Mouse (Mus musculus) hindbrain, embryonic 16.5 days (tissue): ENCODE data around the gene Qpctl. TPM values are rescaled to one million over a fixed set of nuclear protein-coding genes. Genes with fewer than 3 reads are reported as not detected.
A peak's percentile ranks its signal among the peaks of the same experiment; 100 is the strongest.

Experiments
- ATAC-seq: fragments of 200-750 bp; cut with Nextera tagmentation; 2 replicates; pipeline ENCODE4 v1.8.0; 2017; ENCODE audit warnings: moderate TSS enrichment, moderate library complexity
- H3K27ac ChIP-seq: fragments of 300-500 bp; sonication (generic); 2 replicates; pipeline ENCODE4 v1.5.1; 2014; ENCODE audit warnings: low read depth, mild to moderate bottlenecking, control low read depth, low read length, moderate library complexity
- H3K27me3 ChIP-seq: fragments of 300-500 bp; sonication (generic); replicated peaks from 2 replicates; pipeline ENCODE4 v1.6.1; 2014; ENCODE audit warnings: low read length; ENCODE audit not compliant: control insufficient read depth, insufficient read depth
- H3K36me3 ChIP-seq: fragments of 300-500 bp; sonication (generic); 2 replicates; pipeline ENCODE4 v1.6.1; 2014; ENCODE audit warnings: mild to moderate bottlenecking, low read length, moderate library complexity, mixed read lengths; ENCODE audit not compliant: control insufficient read depth, insufficient read depth
- H3K4me1 ChIP-seq: fragments of 300-500 bp; sonication (generic); 2 replicates; pipeline ENCODE4 v1.6.1; 2014; ENCODE audit warnings: low read depth, low read length; ENCODE audit not compliant: control insufficient read depth, insufficient read depth
- H3K4me2 ChIP-seq: fragments of 300-500 bp; sonication (generic); 2 replicates; pipeline ENCODE4 v1.6.1; 2014; ENCODE audit warnings: mild to moderate bottlenecking, low read length, control low read depth, moderate library complexity
- H3K4me3 ChIP-seq: fragments of 300-500 bp; sonication (generic); 2 replicates; pipeline ENCODE4 v1.5.1; 2014; ENCODE audit warnings: mild to moderate bottlenecking, low read length, control low read depth, moderate library complexity
- H3K9ac ChIP-seq: fragments of 300-500 bp; sonication (generic); 2 replicates; pipeline ENCODE4 v1.6.1; 2014; ENCODE audit warnings: low read depth, mild to moderate bottlenecking, control low read depth, low read length, moderate library complexity
- H3K9me3 ChIP-seq: fragments of 300-500 bp; sonication (generic); 2 replicates; pipeline ENCODE4 v1.6.1; 2014; ENCODE audit warnings: mild to moderate bottlenecking, low read length, moderate library complexity; ENCODE audit not compliant: control insufficient read depth
- WGBS: fragments of 180-500 bp; shearing (Covaris S2); extraction: QIAGEN DNeasy Blood & Tissue Kit; methylation state at CpG from one replicate; pipeline ENCODE4 v1.1.7; 2014; 5-methylcytosine and 5-hydroxymethylcytosine counted together
- polyA plus RNA-seq: library from polyadenylated mRNA; unstranded; fragments of >200 nt; fragmentation: Nextera tagmentation; extraction: Ambion mirVana; gene quantifications from 2 replicates; pipeline ENCODE4 v1.2.1, GENCODE M21; 2015

The Qpctl gene
- polyA plus RNA-seq, 1 experiment from 2014 or later, result 26.3 TPM

DNA sequence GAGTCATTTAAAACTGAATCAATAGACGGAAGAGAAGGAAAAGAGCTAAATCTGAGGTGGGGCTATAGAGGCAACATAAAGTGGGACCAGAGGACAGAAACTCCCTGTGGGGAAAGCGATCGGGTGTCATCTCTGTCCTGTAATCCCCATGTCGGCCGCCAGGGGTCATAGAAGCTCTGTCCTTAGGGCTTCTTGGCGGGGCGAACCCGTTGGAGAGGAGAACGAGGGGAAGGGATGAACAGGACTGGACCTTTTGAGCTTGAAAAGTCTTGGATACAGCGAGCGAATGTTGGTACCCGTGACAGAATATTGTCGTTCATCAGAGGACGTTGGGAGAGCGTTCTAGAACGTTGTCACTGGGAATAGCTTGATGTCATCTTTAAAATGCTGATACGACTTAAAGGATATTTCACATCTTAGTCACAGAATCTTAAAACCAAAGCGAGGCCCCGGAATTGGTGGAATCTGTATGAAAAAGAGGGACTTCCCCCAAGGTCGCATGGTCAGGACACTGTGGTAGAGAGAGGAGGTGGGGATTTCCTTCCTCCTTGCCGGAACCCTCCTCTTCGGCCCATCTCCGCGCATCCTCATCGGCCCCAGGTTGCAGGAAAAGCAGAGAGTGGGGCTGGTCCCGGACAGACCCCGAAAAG is 29.5 kb upstream of the Qpctl start:
- no peak for ATAC-seq
- 6% methylated on average over 26 of the region's 27 CpGs for WGBS
- Histone ChIP-seq H3K27ac (no peak overlapping the region), H3K27me3 (peaks cover 5% of the 10 kb centered on the region), H3K4me3 (peak overlapping the region; percentile 66), H3K36me3 (no peaks in the 10 kb centered on the region; the same call in 1 of the 2 replicates), H3K4me2 (peak overlapping the region; percentile 81), H3K9ac (peak overlapping the region; percentile 56), H3K4me1 (peaks cover 16% of the 10 kb centered on the region), H3K9me3 (no peaks in the 10 kb centered on the region)

DNA sequence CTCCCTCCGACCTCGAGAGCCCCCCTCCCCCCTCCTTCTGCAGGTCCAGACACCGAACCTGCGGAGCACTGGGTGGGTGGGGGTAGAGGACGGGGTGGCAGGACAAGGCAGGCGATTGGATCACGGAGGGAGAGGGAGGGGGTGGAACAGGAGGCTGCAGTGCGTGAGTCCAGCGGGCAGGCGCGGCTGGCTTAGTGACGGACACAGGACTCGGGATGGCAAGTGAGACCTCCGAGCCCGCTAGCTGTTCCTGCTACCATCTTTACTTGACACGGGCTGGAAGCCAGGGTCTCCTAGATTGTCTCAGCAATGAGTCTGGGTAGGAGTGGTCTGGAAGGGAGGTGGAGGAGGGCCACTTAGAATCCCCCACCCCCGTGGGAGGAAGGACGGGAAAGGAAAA is 28.9 kb upstream of the Qpctl start:
- peak overlapping the region; percentile 66 for H3K4me3 ChIP-seq
- peak overlapping the region; percentile 81 for H3K4me2 ChIP-seq
- peaks cover 5% of the 10 kb centered on the region for H3K27me3 ChIP-seq
- WGBS, result 4% methylated on average over 18 of the region's 18 CpGs
- H3K27ac ChIP-seq, result no peak overlapping the region
- H3K36me3 ChIP-seq, result no peaks in the 10 kb centered on the region
- H3K4me1 ChIP-seq, result peaks cover 16% of the 10 kb centered on the region
- peak overlapping the region; percentile 56 for H3K9ac ChIP-seq
- no peak for ATAC-seq
- H3K9me3 ChIP-seq, result no peaks in the 10 kb centered on the region

DNA sequence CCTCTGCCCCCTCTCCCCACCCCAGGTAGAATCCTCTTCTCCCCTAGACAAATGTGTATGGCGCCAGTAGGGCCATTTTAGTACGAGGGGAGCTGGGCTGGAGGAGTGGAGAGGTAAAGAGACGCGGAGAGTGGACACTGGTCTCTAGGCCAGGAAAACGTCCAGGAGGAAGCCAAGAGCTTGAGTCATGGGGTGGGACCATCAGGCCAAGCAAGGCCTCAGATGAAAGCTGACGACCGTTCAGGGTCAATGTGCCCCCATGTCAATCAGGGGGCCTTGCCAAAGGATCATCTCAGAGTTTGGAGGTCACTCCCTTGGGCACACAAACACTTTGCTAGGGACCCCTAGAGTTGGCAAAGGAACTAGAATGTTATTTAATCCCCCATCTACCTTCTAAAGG is 28.1 kb upstream of the Qpctl start:
- no peaks in the 10 kb centered on the region for H3K9me3 ChIP-seq
- H3K27me3 ChIP-seq, result peaks cover 5% of the 10 kb centered on the region
- peak overlapping the region; percentile 66 for H3K4me3 ChIP-seq
- ATAC-seq, result no peak
- 66% methylated on average over 7 of the region's 7 CpGs for WGBS
- no peaks in the 10 kb centered on the region for H3K36me3 ChIP-seq
- H3K9ac ChIP-seq, result peak overlapping the region; percentile 69
- H3K27ac ChIP-seq, result no peak overlapping the region
- H3K4me1 ChIP-seq, result peaks cover 16% of the 10 kb centered on the region
- H3K4me2 ChIP-seq, result peak overlapping the region; percentile 81

DNA sequence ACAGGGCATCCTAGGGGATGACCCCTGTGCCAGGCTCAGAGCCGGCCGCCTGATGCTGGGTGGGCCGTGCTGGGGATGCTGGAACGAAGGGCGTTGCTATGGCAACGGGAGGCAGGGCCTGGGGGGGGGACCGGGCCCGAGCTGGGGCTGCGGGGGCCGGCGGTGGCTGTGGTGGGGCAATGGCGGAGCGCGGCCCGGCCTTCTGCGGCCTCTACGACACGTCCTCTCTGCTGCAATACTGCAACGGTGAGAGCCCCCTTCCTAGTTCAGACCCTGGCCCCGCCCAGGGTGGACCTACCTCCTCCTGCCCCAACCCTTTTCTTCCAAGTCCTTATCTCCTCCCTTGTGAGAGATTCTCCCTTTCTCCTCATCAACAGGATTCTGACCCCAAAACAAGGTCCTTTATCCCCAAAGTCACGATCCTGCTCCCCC is 27.4 kb upstream of the Qpctl start:
- Histone ChIP-seq H3K27me3 (peaks cover 5% of the 10 kb centered on the region), H3K9ac (peak overlapping the region; percentile 69), H3K36me3 (no peaks in the 10 kb centered on the region), H3K4me3 (peak overlapping the region; percentile 66), H3K4me1 (peaks cover 19% of the 10 kb centered on the region), H3K27ac (peak overlapping the region; percentile 73), H3K4me2 (peak overlapping the region; percentile 81), H3K9me3 (no peaks in the 10 kb centered on the region)
- ATAC-seq, result peak; percentile 55
- 8% methylated on average over 11 of the region's 21 CpGs for WGBS

DNA sequence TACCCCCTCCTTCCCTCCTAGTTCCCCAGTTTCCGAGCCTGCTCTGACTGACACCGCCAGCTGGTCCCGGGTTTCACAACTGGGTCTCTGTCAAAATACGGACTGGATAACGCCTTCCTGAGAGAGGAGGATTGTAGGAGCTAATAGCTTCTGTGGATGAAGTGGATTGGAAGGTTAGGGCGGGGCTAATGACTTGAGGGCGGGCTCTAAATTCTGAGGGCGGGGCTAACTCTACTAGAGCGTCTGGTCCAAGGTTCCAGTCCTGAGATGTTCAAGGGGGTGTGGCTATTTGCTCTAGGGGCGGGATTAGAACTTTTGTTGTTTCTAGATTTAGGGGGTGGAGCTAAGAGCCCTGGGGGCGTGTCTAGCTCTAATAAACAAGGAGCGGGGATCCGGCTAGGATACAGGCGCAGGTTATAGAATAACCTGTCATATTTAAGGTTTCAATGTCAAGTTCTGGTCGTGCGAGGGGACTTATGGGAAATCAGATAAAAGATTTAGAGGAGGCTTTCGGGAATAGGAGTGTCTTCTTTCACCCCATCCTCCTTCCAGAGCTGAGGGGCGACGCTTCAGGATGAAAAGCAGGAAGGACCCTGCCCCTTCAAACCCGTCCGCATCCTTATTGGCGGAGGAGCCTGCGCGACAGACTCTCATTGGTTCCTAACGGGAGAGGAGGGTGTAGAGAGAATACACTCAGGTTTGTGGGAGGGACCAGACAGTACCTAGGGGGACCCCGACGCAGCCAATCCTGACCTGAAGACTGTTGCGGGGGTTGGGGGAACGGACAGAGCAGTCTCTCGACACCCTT is 26.8 kb upstream of the Qpctl start, which contains the start of gene Eml2:
Eml2 (plus strand) TSS at position 714 of the 808 bp plus-strand sequence.
- WGBS, result 1% methylated on average over 28 of the region's 30 CpGs
- peaks cover 19% of the 10 kb centered on the region for H3K4me1 ChIP-seq
- peak within 1 kb of the TSS; percentile 69 for H3K9ac ChIP-seq
- H3K4me2 ChIP-seq, result peak within 1 kb of the TSS; percentile 81
- peak; percentile 95 for ATAC-seq
- peak within 1 kb of the TSS; percentile 73 for H3K27ac ChIP-seq
- H3K27me3 ChIP-seq, result peaks cover 5% of the 10 kb centered on the region
- H3K36me3 ChIP-seq, result no peaks in the 10 kb centered on the region
- H3K9me3 ChIP-seq, result no peaks in the 10 kb centered on the region
- peak within 1 kb of the TSS; percentile 66 for H3K4me3 ChIP-seq

DNA sequence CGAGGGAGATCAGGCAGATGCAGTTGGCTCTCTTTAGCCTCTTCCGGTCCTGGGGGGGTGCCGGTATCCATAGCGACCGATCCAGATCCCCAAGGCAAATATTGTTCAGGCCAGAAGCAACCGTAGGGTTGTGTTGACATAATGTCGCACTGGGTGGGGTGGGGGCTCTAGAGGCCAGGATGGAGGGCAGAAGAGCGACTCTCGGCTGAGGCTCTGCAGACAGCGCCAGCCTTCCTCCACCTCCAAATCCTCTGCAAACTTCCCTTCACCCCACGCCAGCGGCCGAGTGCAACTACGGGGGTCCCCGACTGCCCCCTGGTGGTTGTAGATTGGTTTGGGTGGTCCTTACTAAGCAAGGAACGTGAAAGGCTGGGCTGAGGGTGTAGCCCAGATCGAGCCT is 23.8 kb upstream of the Qpctl start:
- no peak overlapping the region for H3K27ac ChIP-seq
- H3K9me3 ChIP-seq, result no peaks in the 10 kb centered on the region
- peak overlapping the region; percentile 48; the same call in 1 of the 2 replicates for H3K9ac ChIP-seq
- 5% methylated on average over 17 of the region's 17 CpGs for WGBS
- H3K27me3 ChIP-seq, result no peaks in the 10 kb centered on the region
- no peaks in the 10 kb centered on the region for H3K36me3 ChIP-seq
- peak overlapping the region; percentile 31 for H3K4me3 ChIP-seq
- H3K4me2 ChIP-seq, result peak overlapping the region; percentile 57
- ATAC-seq, result no peak
- H3K4me1 ChIP-seq, result peaks cover 8% of the 10 kb centered on the region

DNA sequence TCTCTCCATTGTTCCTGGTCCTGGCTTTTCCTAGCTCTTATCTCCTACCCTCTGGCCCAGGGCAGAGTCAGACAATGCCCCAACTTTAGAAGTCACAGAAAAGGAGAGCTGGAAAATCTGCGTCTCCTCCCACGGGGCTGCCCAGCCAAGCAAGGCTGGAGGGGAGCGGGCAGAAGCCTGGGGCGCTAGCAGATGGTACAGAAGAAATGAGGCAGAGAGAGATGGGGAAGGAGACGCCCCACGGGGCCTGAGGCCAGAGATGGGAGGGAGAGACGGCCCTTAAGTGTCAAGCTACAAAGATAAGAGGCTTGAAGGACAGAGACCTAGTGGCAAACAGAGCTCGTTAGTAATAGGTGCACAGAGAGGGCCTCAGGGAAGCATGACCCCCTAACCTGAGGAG is 22.7 kb upstream of the Qpctl start:
- Histone ChIP-seq H3K36me3 (no peaks in the 10 kb centered on the region), H3K27me3 (no peaks in the 10 kb centered on the region), H3K4me2 (no peak overlapping the region), H3K4me3 (no peak overlapping the region), H3K4me1 (peaks cover 3% of the 10 kb centered on the region), H3K27ac (peak overlapping the region; percentile 60; the same call in 1 of the 2 replicates), H3K9ac (0 out of 2 replicates have a peak overlapping the region, but pooled peaks have one; percentile 33), H3K9me3 (peaks cover 2% of the 10 kb centered on the region; the same call in 1 of the 2 replicates)
- 41% methylated on average over 8 of the region's 8 CpGs for WGBS
- ATAC-seq, result no peak

DNA sequence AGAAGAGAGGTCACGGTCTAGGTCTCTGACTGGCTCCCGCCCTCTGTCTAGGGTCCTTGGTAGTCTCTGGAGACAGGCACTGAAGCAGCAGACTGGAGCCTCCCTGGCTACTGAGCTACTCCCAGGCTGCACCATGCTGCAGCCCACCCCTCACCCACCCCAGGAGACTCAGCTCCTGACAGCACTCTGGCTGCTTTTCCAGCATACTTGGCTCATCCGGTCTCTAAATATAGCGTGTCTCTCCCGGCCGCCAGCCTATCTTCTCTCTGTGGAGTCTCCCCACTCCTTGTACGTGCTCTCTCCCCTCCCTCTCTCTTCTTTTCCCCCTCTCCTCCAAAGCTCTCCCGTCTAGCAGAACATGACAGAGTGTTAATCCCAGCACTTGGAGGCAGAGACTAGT is 21.1 kb upstream of the Qpctl start:
- Histone ChIP-seq H3K4me3 (no peak overlapping the region), H3K4me1 (peaks cover 9% of the 10 kb centered on the region; the same call in 1 of the 2 replicates), H3K27me3 (no peaks in the 10 kb centered on the region), H3K27ac (peak overlapping the region; percentile 23; the same call in 1 of the 2 replicates), H3K4me2 (no peak overlapping the region), H3K9ac (0 out of 2 replicates have a peak overlapping the region, but pooled peaks have one; percentile 13), H3K36me3 (no peaks in the 10 kb centered on the region), H3K9me3 (peaks cover 2% of the 10 kb centered on the region; the same call in 1 of the 2 replicates)
- WGBS, result 49% methylated on average over 8 of the region's 8 CpGs
- peak; percentile 41 for ATAC-seq

DNA sequence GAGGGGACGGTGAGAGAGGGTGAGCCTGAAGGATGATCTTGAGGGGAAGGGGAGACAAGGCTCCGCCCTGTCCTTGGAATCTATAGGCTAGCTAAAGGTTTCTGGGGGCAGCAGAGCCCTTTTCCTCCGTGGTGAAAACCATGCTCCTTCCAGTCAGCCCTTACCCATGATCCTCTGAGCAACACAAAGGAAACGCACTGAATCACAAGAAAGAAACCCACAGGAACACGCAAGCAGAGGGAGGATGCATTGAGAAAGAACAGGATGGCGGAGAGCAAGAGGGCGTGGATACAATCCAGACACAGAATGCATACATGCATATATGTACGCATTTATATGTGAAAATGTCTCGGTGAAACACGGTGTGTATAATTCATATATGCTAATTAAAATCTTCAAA is 20.4 kb upstream of the Qpctl start:
- Histone ChIP-seq H3K9ac (no peak overlapping the region), H3K27me3 (peaks cover 3% of the 10 kb centered on the region; the same call in 1 of the 2 replicates), H3K36me3 (no peaks in the 10 kb centered on the region), H3K27ac (no peak overlapping the region; the same call in 1 of the 2 replicates), H3K4me1 (peaks cover 9% of the 10 kb centered on the region; the same call in 1 of the 2 replicates), H3K4me2 (no peak overlapping the region), H3K4me3 (no peak overlapping the region), H3K9me3 (peaks cover 2% of the 10 kb centered on the region; the same call in 1 of the 2 replicates)
- ATAC-seq, result no peak
- 60% methylated on average over 10 of the region's 10 CpGs for WGBS
